Mouse (Mus musculus): ENCODE measurements at regions not wholly inside any gene's neighbourhood (a gene's known extent, or its start where the extent isn't known, plus 50 kb on each side); places are given as distances from the start of the nearest gene placed in this dataset.

DNA sequence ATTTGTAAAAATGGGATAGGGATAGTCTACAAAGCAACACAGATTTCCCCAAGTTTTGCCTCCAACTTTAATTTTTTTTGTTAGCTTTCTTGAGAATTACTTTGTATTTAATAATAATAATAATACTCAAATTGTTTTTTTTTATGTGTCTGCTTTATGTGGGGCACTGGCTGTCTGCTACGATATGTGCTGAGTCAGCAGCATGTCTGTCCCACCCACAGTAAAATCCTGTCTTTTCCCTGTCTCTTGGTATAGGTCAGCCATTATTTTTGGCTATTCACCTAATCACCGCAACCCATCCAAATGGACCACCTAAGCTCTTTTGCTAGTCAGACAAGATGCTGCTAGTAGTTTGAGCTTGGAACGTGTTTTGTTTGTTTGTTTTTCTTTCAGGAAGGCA is 473.0 kb downstream of the Hs3st4 start:
- DNase-seq (ENCODE audit: low spot score), result no peak

DNA sequence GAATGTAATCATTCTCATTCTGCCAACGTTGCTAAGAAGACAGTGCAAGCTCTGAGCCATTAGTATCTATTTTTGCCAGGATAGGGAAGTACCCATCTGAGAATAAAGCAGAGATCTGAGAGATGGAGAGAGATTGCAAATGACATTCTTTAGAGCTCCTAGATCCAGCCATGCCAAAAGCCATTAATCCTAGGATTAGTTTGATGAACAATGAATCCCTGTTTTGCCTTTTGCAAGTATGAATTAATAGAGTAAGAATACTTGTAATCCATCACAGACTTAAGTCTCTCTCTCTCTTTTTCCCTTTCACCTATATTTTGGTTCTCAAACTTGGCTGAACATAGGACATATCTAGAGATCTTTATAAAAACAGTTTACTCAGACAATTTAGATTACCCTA is 504.7 kb downstream of the Hs3st4 start:
- DNase-seq (ENCODE audit: low spot score), result no peak

DNA sequence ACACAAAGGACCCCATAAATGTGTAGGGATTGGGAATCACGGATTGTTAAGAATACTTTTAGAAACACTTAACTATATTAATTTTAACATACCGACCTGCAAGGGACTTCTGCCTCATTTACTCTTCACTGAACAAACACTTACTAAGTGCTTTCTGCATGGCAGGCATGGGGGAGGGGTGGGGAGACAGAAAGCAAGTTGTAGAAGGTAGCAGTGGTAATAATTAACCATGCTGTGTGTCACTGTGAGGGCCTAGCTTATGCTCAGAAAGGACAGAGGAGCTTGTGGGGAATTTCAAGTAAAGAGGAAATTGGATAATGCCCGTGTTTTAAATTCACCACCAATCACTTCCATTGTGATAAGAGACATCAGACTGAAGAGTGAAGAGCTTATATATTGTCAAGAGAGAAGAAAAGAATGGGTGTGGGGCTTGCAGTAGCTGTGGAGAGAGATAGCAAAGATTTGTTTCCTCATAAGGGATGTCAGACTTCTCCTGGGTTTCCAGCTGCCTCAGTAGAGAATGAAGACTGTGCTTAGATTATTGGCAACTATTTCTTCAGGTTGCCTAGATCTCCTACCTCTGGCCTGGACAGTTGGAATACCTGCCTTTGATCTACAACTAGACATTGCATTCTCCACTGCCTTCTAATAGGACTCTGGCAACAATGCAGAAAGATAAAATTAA is 508.6 kb downstream of the Hs3st4 start:
- DNase-seq (ENCODE audit: low spot score), result no peak

DNA sequence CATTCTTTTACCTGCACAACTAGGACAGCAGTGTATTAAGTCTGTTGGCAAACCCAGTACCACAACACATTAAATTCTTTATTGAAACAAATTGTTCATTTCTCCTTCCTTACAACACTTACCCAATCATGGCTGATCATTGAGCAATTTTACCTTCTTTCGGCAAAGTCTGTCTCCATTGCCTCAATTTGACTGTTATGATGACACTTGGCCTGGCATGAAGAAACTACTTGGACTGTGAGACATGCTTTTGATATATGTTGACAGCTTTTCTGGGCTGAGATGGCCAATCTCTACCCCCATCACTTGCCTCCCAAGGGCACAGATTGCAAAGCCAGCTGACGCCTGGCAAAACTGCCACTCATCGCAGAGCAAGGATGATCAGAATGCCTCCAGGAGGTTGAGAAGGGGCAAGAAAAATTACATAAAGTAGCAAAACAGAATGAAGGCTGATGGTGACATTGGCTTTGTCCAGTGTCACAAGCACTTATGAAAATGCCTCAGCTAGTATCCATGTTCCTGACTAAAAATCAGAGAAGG is 509.3 kb downstream of the Hs3st4 start:
- DNase-seq (ENCODE audit: low spot score), result no peak

DNA sequence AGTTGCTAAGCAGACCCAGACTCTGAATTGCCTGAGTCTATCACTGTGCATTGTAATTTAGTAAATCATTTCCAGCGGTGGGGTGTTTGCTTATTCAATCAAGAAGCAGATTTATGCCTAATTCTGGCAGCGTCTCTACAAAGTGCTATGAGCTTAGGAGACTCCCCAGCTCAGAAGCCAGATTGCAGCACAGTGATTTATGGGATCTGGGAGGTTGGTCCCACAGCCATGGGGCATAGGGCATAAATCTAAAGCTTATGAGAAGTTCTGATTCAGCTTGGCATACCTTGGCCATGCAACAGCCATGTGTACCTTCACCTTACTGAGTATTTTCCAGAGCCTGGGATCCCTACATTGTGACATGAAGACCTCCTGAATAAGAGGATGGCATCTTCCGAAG is 518.0 kb downstream of the Hs3st4 start:
- no peak for DNase-seq (ENCODE audit: low spot score)

DNA sequence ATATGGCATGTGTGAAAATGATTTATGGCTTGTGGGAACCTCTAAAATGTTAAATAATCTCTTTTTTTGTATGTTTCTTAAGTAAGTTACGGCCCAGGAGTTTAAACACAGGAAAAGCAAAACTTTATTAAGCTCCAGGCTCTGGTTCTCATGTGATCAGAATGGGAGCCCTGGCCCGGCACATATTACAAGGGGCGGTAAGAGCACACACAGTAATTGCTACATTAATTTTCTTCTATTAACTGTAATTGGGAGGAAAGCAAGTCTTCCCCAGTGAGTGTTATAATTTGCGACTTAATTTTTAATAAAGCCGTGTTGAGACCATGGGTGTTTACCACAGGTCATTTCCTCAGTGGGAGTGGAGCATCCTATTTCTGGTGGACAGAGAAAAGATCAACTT is 520.1 kb downstream of the Hs3st4 start:
- no peak for DNase-seq (ENCODE audit: low spot score)

DNA sequence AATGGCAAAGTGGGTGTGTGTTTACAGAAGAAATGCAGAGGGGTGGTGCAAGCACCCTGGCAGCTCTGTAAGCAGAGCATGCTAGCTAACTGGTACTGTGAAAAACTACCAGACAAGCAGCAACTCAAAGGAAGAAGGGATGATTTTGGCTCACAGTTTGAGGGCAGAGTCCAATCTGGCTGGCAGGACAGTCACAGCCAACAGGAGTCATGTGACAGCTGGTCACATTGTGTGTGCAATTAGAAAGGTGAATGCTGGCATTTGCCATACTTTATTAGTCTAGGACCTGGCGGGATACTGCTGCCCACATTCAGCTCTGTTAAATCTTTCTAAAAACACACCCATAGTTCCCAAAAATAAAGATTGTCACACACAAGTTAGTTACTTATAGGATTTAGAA is 566.4 kb downstream of the Hs3st4 start:
- no peak for DNase-seq (ENCODE audit: low spot score)

DNA sequence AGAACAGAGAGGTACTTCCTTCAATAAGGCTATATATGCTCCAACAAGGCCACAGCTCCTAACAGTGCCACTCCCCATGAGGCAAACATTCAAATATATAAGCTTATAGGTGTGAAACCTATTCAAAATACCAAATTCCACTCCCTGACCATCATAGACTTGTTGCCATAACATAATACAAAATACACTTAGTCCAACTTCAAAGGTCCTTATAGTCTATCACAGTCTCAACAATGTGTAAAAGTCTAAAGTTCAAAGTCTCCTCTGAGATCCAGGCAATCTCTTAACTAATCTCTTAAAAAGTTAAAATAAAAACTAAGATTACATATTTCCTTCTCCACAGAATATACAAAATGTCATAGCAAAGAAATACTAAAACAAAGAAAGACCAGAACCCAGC is 574.5 kb downstream of the Hs3st4 start:
- no peak for DNase-seq (ENCODE audit: low spot score)

DNA sequence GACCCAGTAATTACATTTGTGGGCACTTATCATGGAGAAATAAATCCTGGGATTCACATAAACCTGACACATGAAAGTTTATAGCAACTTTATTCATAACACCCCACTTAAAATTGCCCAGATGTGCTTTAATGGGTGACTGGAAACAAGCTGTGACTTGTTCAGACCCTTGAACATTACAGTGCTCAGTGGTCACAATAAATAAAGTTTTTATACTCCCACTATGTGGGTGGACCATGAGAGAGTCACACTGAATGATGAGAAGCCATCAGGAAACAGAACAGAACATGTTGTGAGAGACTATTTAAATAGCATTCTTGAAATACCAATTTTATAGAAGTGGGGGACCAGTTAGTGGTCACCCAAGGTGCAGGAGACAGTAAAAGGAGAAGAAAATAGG is 588.1 kb downstream of the Hs3st4 start:
- DNase-seq (ENCODE audit: low spot score), result no peak

DNA sequence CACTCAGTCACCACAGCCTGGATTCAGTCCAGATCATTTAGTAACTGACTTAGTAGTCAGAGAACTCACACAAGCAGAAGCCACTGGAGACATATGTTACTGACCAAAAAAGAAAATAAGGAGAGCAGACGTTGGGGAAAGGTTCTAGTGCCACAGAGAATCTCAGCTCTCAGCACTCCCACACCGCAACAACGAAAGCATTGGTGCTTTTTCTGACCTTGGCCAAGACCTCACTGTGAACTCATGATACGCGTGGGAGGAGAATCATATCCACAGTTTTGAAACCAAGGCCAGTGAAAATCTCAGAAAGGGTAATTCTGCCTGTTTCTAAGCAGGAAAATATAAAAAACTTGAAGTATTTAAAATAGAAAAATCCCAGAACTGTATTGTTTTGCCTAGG is 591.0 kb downstream of the Hs3st4 start:
- DNase-seq (ENCODE audit: low spot score), result peak; percentile 10

DNA sequence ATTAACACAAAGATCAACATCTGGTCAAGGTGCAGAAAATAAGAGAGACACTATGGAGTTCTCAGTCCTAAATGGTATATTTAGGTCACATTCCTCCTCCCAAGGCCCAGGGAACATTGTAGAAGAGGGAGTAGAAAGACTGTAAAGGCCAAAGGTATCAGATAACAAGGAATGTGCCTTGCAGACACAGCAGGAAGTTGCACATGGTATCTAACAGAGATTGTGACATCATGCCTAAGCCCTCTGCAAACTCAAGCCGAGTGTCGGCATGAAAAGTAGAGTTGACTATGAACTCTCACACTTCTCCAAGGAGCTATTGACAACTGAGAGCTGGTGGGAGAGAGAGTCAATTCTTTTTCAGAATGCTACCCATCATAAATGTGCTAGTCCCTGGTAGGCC is 598.7 kb downstream of the Hs3st4 start:
- DNase-seq (ENCODE audit: low spot score), result no peak

DNA sequence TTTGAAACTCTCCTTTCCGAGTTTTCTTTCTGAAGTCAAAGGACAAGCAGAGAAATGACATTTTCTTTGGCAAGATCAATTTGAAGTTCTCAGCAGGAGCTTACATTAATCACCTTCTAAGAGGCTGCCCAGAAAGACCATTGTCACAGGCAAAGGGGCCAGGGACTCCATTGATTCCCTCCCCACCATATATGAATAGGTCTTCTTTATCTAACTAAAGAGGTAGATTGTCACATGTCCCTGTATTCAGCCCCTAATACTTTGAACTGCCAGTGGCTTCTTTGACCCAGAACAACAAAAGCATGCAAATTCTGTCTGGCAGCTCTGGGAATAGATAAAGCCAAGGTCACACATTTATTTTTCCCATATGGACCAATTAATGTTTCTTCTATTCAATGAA is 602.6 kb downstream of the Hs3st4 start:
- DNase-seq (ENCODE audit: low spot score), result no peak

DNA sequence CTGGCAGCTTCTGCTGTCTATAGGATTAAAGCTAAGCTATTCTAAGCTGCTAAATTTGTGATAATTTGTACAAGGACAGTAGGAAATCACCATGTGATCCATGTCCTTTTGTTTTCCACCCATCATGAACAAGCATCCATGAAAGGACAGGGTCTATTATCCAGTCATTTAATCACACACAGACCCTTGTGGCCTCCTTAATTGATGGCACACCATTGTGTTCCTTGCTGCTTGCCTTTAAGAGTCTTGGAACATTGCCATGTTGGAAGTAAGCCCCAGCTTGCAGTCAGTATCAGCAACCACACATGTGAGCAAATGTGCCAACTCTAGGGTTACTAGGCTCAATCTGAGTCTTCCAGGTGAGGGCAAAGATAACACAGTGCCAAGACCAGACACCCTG is 608.7 kb downstream of the Hs3st4 start:
- DNase-seq (ENCODE audit: low spot score), result no peak

DNA sequence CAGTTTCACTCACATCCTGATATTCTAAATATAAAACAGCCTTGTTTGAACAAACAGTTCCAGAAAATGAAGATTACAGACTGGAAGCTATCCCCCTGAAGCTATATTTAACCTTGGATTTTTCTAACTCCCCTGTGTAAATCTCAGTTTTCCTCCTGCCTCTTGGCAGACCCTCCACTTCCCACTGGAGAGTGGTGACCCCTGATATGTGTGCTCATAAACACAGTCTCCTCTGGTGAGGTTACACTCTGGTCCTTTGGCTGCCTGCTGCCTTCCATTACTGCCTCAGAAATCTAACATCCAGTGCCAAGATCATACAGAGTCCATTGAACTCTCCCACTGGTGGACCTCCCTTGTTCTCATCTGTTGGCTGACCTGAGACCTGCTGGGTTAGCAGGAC is 610.8 kb downstream of the Hs3st4 start:
- DNase-seq (ENCODE audit: low spot score), result no peak

DNA sequence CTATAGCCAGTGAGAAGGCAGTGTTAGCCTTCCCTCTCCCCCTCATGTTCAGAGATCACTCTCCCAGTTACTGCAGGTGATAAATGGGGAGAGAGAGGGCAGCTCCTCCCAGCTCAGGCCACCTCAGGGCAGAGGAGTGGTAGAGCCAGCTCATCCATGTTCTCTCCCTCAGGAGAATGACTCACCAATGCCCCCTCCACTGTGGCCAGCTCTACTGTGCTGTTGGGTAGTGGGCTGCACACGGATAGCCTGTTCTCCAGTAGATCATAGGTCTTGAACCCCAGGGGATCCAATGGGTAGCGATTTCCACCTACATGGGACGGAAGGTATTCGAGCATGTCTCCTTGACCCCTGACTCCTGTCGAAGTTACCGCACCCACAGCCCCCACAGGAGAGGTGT is 618.1 kb downstream of the Hs3st4 start:
- no peak for DNase-seq (ENCODE audit: low spot score)

DNA sequence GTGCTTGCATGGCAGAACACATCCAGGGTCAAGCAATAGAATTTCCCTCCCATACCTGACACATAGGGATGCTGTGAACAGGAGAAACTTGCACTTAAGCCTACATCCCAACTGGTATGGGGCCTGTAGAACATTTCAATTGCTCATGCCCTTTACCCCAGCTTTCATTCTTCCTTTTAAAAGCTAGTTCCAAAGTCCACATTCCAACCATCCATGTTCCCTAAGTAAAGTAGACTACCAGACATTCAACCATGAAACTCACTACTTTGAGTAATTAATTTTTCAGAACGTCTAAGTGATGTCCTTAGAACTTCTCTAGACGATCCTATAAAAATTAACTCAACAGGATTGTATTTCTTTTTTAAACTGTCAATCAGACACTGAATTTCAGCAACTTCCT is 621.9 kb downstream of the Hs3st4 start:
- DNase-seq (ENCODE audit: low spot score), result no peak

DNA sequence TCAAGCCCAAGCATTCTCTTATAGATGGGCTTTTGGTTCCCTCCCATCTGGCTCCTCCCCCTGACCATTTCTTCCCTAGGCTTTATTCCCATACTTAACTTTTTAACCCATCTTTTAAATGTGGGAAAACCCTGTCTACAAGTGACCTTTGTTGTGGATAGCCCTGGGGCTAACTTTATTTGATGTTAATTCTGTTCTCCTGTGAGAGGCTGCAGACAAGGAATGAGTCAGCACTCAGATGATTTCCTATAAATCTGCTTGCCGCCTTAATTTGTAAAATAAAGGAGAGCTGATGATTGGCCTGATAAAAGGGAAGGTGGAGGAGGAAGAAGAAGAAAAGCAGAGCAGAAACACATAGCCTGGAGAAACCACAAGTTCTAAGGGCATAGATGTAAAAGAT is 623.3 kb downstream of the Hs3st4 start:
- DNase-seq (ENCODE audit: low spot score), result no peak

DNA sequence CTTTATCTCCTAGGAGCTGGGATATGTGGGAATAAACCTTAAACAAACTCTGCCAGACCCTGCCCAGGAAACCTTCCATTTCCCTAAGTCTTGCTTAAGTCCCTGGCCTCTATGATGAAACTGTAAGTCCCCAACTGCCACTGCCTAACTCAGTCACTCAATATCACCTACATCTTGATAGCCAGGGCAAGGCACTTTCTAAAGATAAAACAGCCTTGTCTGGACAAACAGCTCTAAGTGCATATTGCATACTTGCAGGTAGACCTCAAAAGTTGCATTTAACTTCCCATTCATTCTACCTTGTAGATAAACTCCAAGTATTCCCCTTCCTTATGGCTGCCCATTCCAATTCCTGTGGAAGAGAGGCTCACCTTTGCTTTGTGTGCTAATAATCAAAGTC is 624.4 kb downstream of the Hs3st4 start:
- no peak for DNase-seq (ENCODE audit: low spot score)

DNA sequence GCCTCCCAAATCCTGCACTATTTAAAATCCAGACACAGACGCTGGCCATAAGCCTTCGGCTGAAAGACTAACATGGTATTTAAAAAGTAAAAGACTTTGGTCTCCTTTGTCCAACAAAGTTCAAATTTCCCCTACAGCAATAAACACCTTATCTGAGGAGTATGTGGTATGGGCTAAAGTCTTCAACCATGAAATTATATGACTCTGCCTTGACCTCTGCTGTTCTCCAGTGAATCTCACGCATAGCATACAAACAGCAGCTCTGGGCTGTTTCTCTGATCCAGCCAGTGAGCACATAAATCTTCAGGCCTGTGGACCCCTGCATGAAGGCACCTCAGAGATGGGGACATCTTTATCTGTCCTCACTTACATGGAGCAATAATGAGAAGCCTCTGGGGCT is 627.8 kb downstream of the Hs3st4 start:
- no peak for DNase-seq (ENCODE audit: low spot score)

DNA sequence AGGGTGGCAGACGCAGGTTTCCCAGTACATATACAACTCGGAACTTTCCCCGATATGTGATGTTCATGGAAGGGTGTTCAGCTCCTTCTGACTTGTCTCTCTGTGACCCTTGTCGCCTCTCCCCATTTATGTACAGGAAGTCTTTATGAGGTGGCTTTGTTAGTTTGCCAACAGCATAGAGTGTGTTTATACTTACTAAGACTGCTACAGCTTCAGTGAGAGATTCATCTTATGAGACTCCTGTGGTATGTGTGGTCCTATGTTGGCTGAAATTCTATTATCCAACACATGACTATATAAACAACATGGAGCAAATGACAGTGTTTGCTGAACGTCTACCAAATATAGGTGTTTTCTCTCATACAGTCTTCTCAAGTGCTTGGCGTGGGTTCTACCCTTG is 664.5 kb downstream of the Hs3st4 start:
- no peak for DNase-seq (ENCODE audit: low spot score)

DNA sequence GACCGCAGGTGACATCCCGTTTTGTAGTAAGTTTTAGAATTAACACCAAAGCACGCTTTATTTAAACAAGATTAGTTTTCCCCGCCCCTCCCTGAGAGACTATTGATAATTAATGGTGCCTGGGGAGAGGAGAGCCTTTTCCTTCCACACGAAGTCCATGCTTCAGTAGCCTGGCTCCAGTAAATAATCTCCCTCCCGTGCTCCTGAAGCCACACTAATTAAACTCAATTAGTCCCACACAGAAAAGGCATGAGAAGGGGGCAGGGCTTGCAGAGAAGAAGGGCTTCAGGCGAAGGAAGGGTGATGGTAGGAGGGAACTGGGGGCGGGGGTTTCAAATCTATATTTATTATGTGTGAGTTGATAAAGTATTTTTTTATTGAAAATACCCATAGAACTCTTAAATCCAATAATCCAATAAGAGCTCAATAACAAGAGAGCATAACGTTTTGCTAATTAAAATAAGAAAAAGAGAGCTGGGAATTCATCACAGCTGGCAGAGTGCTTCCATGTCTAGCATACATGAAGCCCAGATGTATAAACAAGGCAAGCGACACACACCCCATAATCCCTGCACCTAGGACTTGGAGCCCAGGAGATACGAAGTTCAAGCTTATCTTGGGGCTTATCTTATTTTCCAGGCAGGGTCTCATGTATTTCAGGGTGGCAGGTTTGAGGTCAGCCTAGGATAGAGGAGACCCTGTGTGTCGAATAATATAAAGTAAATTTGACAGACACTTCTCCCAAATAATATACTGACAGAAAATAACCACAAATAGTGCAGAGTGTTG is 684.7 kb downstream of the Hs3st4 start:
- DNase-seq (ENCODE audit: low spot score), result no peak

DNA sequence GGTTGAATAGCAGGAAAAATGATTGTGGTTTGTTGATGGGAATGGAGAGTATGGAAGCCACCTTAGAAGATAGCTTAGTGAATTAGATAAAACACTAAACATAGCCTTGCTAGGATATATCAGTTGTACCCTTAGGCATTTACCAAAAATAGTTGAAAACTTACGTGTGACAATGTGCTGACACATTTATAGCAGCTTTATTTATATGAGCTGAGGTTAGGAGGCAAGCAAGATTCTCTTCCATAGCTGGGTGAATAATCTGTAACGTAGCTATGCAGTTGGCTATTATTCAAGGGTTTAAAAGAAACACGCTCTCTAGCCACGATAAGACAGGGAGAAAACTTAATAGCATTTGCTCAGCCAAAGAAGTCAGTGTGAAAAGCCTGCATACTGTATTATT is 685.4 kb downstream of the Hs3st4 start:
- DNase-seq (ENCODE audit: low spot score), result no peak

DNA sequence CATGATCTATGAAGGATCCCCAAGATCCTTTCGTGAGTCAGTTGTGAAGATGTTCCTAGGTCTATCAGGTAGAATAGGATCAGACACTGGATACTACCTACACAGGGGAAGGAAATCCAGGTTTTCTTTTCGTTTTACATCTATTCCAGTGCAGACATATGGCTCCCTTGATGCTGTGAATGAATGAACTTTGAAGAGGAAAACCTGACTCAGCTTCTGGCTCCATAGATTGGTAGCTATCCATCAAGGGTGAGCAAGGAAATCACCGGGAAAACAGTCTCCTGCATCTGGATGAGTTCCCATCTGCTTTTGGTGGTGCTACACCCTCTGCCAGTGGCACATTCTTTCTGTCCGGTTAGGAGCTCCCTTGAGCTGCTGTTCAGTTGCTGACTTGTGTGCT is 687.8 kb downstream of the Hs3st4 start:
- no peak for DNase-seq (ENCODE audit: low spot score)

DNA sequence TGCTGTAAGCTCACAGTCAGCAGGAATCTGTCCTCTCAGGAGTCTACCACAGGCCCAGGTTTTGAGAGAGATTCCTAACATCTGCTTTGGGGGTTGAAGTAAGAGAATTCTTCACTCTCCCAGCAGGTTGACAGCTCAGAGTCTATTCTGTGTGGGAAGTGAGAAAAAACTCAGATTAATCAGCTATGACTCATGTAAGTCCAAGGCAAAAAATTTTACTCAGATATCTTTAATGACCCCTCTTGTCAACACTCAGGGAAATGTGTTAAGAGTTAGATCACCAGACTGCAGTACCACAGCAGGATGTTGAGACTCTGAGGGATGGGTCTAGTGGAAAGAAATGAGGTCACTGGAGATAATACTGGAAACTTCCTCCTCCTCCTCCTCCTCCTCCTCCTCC is 688.4 kb downstream of the Hs3st4 start:
- DNase-seq (ENCODE audit: low spot score), result no peak
